Mouse (Mus musculus): Measurements from ENCODE around the gene Dis3. TPM values are rescaled to one million over a fixed set of nuclear protein-coding genes. Genes with fewer than 3 reads are reported as not detected.

Gene Dis3
- 28.5 to 35.9 TPM (median 32.2 TPM) in 4 replicates for total RNA-seq (2023)

DNA sequence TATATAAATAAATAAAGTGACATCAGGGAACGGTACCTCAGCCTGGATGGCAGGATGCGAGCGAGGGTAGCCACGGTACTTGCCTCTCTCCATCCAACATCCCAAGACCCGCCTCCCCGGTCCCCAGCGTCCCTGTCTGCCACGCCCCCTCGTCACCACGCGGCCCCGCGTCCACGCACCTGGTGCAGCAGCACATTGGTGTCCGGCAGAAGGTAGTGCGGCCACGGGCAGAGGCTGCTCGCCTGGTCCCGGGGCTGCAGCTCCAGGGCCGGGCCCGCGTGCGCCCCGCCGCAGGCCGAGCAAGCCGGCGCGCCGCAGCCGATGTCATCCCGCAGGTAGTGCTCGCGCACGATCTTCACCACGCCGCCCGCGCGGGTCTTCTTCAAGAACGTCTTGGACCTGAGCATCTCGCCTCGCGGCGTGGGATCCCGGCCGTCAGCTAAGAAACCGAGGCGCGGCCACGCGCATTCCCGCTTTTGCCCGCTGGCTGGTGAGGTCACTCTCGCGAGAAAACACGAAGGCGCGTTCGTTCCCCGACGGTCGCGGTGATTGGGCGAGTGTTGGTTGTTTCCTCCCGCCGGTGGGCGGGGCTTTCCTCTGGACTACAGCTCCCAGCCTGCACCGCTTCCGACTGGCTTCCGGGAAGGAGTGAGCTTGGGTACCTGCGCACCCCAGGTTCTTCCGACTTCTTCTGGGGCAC is at the start of gene Dis3, which contains the start of gene Pibf1:
Gene Dis3 (minus strand): TSS at position 504 of the 700 bp plus-strand sequence.
Gene Pibf1 (plus strand): TSS at position 158 of the 700 bp plus-strand sequence.

GRCm38 (mm10) chr14:99046031-99046781 is 53.4 kb downstream of the Dis3 start, which contains the start of the genes Mzt1 and Bora:
Mzt1 (minus strand) TSS chr14:99046134.
Bora (plus strand) TSS chr14:99046222.

Other genes with a start within 250 kb of the Dis3 start
- 2.1 to 10.7 TPM (median 5.0 TPM) in 4 replicates for gene Rpl36a-ps1, start 105.5 kb downstream of the Dis3 start, total RNA-seq (2023)
- 25.2 to 33.5 TPM (median 30.0 TPM) in 4 replicates for gene Mzt1, start 53.6 kb downstream of the Dis3 start, total RNA-seq (2023)
- gene Bora, start 53.5 kb downstream of the Dis3 start, total RNA-seq (2023), result 13.8 to 16.4 TPM (median 15.5 TPM) in 4 replicates
- 20.5 to 25.2 TPM (median 23.2 TPM) in 4 replicates for gene Pibf1, start 346 bp downstream of the Dis3 start, total RNA-seq (2023)
- 0.78 to 1.4 TPM (median 1.3 TPM) in 4 replicates for gene Klf5, start 198.9 kb upstream of the Dis3 start, total RNA-seq (2023)